Mouse (Mus musculus) left cerebral cortex, adult 8-10 months (tissue): ENCODE data around the gene Slc4a11. TPM values are rescaled to one million over a fixed set of nuclear protein-coding genes. Genes with fewer than 3 reads are reported as not detected.

ENCODE experiments used
- DNase-seq, 2 experiments: peaks; one replicate each; pipeline ENCODE4 v3.0.0; 2022; ENCODE audit warnings: low spot score in 2 of 2
- total RNA-seq, 4 experiments: library from RNA; stranded (reverse); gene quantifications; 2 replicates each; pipeline ENCODE4 v1.2.4; 2022

Gene Slc4a11
- 1 to 10 TPM; 4.2 to 6.6 (median 4.9) TPM for total RNA-seq

- DNase-seq, result no peak
These were observed at the start of gene Slc4a11 for GRCm38 (mm10) chr2:130697153-130697810. Gene Slc4a11, minus strand, starts transcription at chr2:130697519.

DNA sequence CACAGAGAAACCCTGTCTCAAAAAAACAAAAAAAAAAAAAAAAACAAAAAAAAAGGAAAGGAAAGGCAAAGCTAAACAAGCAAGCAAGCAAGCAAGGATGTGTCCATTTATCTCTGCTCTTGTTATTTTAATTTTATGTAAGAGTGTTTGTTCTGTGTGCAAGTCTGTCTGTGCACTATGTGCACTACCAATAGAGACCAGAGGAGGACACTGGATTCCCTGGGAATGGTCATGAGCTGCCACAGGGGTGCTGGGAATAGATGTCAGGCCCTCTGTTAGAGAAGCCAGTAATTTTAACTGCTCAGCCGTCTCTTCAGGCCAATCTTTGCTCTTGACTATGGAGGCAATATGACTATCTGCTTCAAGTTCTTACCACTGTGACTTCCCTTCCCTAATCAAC lies 46.3 kb upstream of the Slc4a11 start:
- DNase-seq, result no peak

DNA sequence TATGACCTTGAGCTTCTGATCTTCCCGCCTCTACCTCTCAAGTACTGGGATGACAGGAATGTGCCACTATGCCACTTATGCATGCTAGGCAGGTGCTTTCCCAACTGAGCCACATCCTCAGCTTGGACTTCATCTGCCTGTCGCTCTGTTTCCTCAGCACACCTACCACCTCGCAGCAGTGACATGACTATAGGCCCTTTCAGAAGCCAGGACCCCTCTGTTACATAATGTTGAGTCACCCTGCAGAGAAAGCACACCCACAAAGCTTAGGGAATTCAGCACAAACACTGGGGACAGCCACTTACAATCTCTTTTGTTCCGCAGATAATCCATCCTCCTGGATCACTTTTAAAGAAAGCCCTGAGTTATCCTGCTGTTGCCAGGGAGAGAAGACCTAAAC lies 42.8 kb upstream of the Slc4a11 start:
- DNase-seq, result peak in 1 of 2 experiments; percentile 47

DNA sequence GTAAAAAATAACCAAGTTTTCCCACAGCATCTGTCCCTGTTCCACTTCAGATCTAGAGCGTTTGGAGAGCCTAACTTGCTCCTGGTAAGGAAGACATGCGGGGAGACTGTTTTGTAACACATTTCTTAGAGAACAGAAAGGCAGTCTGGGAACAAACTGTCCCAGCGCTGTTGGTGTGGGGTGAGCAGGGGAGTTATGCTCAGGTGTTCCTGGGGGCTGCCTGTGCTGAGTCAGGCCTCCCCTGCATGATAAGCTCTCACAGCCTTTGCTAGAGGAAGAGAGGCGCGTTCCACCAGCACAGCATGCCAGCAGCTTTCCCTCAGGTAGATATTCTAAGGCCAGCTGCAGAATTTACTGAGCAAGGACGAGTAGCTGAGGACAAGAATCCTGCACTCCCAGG lies 40.7 kb upstream of the Slc4a11 start:
- peak in 1 of 2 experiments; percentile 57 for DNase-seq

DNA sequence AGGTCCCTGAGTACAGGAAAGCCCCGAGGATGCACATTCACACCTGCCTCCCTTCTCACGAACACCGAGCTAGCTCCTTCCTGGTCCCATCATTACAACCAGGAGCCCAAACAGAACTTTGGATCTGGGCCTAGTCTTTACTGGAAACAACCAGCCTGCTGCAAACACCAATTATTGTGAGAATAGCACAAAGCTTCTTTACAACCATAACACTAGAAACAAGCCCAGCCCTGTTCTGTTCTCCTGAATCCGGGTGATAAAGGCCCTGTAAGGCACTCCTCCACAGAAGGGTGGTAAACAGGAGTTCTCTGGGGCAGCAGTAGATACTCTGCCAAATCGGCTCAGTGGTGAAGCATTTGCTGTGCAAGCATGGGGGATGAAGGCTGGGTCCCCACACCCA lies 38.0 kb upstream of the Slc4a11 start:
- no peak for DNase-seq

- no peak for DNase-seq
These were observed 36.1 kb upstream of the Slc4a11 start for GRCm38 (mm10) chr2:130733444-130733843.

DNA sequence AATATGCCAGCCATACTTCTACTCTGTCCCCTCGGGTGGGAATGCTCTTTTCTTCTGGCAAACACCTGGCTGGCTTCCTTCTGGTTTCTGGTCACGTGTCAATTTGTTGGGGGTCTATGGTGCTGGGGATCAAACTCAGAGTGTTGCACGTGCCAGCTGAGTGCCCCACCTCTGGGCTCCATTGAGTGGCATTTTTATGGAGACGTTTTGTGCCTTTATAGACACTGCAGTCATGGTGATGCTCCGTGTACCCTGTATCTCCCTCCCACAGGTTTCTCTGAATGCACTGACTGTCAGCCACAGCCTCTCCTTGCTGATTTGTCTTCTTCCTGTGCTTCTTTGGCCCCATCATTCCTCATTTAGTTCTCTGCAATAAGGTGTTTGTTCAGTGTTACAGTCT lies 34.5 kb upstream of the Slc4a11 start:
- DNase-seq, result no peak

- no peak for DNase-seq
These were observed 33.4 kb upstream of the Slc4a11 start for GRCm38 (mm10) chr2:130730746-130731145.

GRCm38 (mm10) chr2:130728906-130729585 lies 31.7 kb upstream of the Slc4a11 start:
- no peak for DNase-seq

- no peak for DNase-seq
These were observed 30.4 kb upstream of the Slc4a11 start for GRCm38 (mm10) chr2:130727752-130728151.

GRCm38 (mm10) chr2:130724369-130724768 lies 27.1 kb upstream of the Slc4a11 start:
- DNase-seq, result no peak

GRCm38 (mm10) chr2:130717951-130718350 lies 20.6 kb upstream of the Slc4a11 start:
- no peak for DNase-seq

- DNase-seq, result no peak
These were observed 9.7 kb upstream of the Slc4a11 start for GRCm38 (mm10) chr2:130707057-130707456.

GRCm38 (mm10) chr2:130706602-130707001 lies 9.3 kb upstream of the Slc4a11 start:
- DNase-seq, result no peak

GRCm38 (mm10) chr2:130705178-130705577 lies 7.9 kb upstream of the Slc4a11 start:
- no peak for DNase-seq

- no peak for DNase-seq
These were observed 7.0 kb upstream of the Slc4a11 start for GRCm38 (mm10) chr2:130704040-130705001.

- no peak for DNase-seq
These were observed 525 bp upstream of the Slc4a11 start for GRCm38 (mm10) chr2:130697821-130698266.

GRCm38 (mm10) chr2:130696700-130697152 lies 593 bp downstream of the Slc4a11 start:
- DNase-seq, result no peak

DNA sequence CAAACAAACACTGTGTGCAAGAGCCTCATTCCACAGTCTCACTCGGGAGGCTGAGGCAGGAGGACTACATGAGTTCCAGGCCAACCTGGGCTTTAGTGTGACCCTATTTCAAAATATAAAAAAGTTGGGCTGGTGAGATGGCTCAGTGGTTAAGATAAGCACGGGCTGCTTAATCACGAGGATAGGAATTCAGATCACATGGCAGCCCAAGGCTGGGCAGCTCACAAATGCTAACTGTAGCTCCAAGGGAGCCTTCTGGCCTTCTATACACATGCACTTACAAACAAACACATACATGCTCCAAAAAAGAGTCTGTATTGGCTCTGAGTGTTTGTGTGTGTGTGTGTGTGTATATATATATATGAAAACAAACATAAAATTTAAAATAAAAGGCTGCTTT lies 3.8 kb downstream of the Slc4a11 start:
- DNase-seq, result no peak

DNA sequence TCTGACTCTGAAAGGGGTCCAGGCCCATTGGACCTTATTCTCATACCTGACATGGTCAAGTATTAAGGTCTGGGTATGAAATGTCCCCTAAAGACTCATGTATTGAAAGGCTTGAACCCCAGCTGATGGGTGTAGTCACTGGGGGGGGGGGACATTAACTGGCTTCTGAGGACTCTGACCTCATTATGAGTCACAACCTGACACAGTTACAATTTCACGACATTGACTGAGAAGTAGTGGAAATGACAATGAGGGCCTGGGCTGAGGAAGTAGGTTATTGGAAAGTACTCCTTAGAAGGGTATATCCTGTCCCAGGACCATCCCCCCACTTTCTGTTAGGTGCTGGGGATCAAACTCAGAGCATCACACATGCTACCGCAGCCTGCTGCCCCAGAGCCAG lies 8.3 kb downstream of the Slc4a11 start:
- no peak for DNase-seq

DNA sequence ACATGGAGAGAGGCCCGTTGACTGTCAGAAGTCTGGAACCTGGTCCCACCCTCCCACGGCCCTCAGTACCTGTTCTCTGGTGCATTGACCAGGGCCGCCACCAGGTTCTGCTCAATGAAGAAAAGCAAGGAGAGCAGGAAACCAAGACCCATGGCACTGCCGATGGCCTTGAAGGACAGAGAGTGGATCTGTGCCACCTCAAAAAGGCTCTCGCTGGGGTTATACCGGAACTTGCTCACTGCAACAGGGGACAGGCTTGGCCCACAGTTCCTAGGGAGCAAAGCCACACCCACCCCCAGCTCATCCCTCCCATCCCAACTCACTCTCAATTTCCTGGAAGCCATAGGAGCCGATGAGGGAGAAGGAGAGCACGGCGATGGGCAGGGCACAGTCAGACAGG lies 11.9 kb downstream of the Slc4a11 start:
- DNase-seq, result no peak

DNA sequence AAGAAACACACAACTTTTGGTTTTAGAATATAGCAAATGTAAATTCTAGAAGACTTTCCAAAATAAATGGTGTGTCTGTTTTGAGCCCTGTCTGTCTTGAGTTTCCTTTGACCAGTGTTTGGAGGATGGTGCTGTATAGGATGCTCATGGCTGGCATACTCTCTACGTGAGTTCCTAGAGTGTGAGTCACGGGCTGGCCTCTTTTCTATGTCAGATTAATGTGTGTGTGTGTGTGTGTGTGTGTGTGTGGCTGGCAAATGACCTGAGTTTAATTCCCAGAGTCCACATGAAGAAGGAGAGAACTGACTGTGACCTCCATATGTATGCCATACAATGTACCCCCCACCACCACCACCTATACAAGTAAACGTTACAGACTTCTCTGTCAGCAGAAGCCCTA lies 15.8 kb downstream of the Slc4a11 start:
- no peak for DNase-seq
